Mouse (Mus musculus) macrophage (primary cell): ENCODE data around the gene Babam2. TPM values are rescaled to one million over a fixed set of nuclear protein-coding genes. Genes with fewer than 3 reads are reported as not detected.

Source experiments
- H3K27ac ChIP-seq: fragments of 350-480 bp; formaldehyde crosslinking; 2 replicates; pipeline ENCODE4 v1.9.0; 2021
- H3K36me3 ChIP-seq: fragments of 350-480 bp; formaldehyde crosslinking; 2 replicates; pipeline ENCODE4 v1.9.0; 2021; ENCODE audit errors: inconsistent target
- H3K4me3 ChIP-seq: fragments of 350-480 bp; formaldehyde crosslinking; 2 replicates; pipeline ENCODE4 v1.9.0; 2021; ENCODE audit errors: inconsistent target
- H3K79me2 ChIP-seq: fragments of 350-480 bp; formaldehyde crosslinking; 2 replicates; pipeline ENCODE4 v1.9.0; 2021; ENCODE audit errors: inconsistent target
- WGBS: methylation state at CpG from one replicate; pipeline ENCODE4 v1.1.7; 2026; ENCODE audit warnings: inconsistent platforms; ENCODE audit not compliant: missing documents; 5-methylcytosine and 5-hydroxymethylcytosine counted together
- polyA plus RNA-seq: library from polyadenylated mRNA; stranded (reverse); fragments of 250-400 nt; gene quantifications from 3 replicates; pipeline ENCODE4 v1.2.4, GENCODE M21; 2018; ENCODE audit warnings: inconsistent platforms

Gene Babam2
- polyA plus RNA-seq, 1 experiment from 2014 or later, result 78.4 TPM

DNA sequence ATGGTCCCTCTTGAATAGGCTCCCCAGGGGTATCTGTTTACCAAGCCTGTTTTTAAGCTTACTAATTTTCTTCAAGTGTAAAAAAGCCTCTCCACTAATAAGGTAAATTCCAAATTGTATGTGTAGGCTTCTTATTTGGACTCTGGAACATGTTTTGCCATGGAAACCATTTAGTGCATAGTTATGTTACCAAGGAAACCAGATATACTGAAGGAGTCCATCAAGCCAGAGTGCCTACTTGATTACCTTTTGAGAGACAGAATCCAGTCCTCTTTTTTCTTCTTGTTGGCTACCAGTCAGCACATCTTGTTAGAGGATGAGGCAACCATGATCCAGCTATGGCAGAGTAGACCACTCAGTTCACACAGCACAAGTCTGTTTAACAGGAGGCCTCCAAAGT lies 222.6 kb downstream of the Babam2 start:
- Histone ChIP-seq H3K4me3 (no peak overlapping the region), H3K27ac (no peak overlapping the region), H3K36me3 (no peaks in the 10 kb centered on the region)

DNA sequence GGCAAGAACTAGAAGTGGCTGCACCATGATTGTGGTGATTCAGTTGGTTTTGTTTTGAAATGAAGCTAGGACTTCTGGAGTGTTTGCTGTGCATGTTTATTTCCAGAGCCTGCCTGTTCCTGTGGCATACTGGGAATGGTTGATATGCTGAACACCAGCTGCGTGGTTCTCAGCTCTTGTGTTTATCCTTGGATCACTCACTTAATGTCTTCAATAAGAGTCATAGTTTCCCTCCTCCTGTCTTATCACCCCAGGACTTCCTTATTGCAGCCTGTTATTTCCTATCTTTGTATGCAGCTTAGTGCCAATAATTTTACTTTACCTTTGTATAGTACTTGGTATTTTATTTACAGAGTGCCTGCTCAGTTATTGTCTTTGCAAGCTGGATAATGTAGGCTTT lies 223.4 kb downstream of the Babam2 start:
- Histone ChIP-seq H3K36me3 (no peaks in the 10 kb centered on the region), H3K27ac (no peak overlapping the region)
- WGBS, result 93% methylated on average over 1 of the region's 1 CpGs

More for the DNA sequence above, 222.6 kb downstream of the Babam2 start:
- no peaks in the 10 kb centered on the region for H3K79me2 ChIP-seq

DNA sequence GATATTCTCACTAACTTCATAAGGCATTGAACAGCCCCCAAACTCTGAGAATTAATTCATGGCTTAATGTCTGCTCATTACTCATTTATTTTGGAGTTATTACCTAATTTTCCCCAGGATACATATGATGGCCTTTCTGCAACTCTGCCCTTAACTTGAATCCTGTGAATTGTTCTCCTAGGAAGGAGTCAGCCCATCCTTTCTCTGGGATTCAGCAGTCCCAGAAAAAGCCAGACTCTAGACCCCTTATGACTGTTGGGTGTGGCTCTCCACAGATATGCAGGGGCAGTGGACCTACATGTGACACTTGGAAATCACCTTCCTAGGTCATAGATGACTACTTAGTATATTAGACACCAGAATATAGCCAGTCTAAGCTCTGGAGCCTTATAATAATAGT lies 226.6 kb downstream of the Babam2 start:
- Histone ChIP-seq H3K27ac (no peak overlapping the region), H3K36me3 (no peaks in the 10 kb centered on the region), H3K79me2 (no peaks in the 10 kb centered on the region), H3K4me3 (no peak overlapping the region)

More for the DNA sequence above, 223.4 kb downstream of the Babam2 start:
- H3K79me2 ChIP-seq, result no peaks in the 10 kb centered on the region
- no peak overlapping the region for H3K4me3 ChIP-seq

DNA sequence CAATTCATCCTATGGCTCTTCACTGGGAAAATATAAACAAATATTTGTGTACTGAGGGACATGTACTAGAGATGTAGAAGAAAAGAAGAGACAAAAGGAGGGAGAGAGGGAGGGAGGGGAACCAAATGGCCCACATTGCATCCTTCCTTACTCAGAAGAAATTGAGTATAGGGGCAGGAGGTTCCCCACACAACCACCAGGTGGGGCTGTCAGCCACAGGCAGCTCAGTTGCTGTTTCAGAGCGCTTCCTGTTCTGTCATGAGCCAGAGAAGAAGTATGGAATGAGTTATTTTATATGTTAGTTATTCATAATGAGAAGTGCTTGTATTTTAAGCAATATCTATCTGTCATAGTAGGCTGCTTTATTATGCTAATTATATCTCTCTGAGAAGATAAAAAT lies 229.1 kb downstream of the Babam2 start:
- Histone ChIP-seq H3K79me2 (no peaks in the 10 kb centered on the region), H3K27ac (no peak overlapping the region), H3K36me3 (no peaks in the 10 kb centered on the region), H3K4me3 (no peak overlapping the region)
- no CpG with 5 or more reads among the region's 1 CpGs for WGBS

DNA sequence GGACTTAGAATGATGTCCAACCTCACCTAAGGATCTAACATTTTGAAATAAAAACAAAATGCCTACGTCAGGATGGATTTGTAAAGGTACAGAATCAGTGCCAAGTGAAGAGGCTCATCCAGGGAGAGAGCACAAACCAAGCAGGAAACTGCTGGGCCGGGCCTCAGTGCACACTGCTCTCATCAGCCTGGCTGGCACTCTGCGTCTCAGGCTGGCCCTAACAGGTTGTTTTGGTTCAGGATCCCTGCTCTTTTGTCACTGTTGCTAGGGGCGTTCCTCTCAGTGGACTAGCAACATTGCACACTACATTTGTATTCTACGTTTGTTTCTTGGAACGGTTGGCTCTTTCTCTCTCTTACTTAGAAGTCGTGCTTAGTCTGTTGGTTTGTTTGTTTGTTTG lies 231.5 kb downstream of the Babam2 start:
- H3K27ac ChIP-seq, result no peak overlapping the region
- no peaks in the 10 kb centered on the region for H3K79me2 ChIP-seq
- H3K4me3 ChIP-seq, result no peak overlapping the region
- H3K36me3 ChIP-seq, result no peaks in the 10 kb centered on the region
- 98% methylated on average over 7 of the region's 7 CpGs for WGBS

DNA sequence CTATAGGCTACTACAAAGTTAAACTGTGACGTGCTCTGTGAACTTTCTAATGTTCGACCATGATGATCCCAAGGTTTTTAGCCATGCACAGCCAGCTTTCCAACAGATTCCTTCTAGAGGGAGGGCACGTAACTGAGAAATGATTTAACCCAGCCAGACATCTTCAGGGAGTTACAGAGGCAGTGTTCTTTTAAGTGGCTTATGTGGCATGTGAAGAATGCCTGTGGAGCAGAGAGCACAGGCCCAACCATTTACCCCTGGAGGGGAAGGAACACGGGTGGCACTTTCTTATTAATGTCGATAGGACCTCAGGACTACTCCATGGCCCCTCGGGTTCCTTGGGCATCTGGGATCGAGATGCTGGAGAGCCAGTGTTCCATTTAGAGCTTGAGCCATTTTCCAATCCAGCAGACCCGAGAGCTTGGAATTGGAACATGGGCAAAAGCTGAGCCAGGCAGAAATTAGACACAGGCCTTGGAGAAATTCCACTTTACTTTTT lies 233.7 kb downstream of the Babam2 start:
- Histone ChIP-seq H3K79me2 (no peaks in the 10 kb centered on the region), H3K4me3 (no peak overlapping the region), H3K36me3 (no peaks in the 10 kb centered on the region), H3K27ac (no peak overlapping the region)
- 98% methylated on average over 8 of the region's 8 CpGs for WGBS

DNA sequence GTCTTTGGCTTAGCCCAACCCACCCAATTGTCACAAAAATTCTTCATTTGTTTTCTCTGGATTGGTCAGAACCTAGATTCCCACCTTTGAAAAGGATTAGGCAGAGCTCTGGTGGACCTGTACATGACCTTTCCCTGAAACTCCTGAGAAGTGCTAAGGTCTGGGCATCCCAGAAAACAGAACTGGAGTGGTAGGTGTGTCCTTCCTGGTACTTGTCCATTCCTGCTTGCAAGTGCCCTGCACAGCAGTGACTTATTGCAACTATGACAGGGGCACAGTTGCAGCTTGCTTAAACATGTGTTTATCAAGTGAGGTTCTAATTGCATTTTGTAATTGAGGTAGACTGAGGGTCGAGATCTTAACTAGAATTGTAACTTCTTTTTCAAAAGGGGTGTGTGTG lies 234.2 kb downstream of the Babam2 start:
- no peak overlapping the region for H3K27ac ChIP-seq
- no peaks in the 10 kb centered on the region for H3K36me3 ChIP-seq
- 100% methylated on average over 1 of the region's 1 CpGs for WGBS
- no peaks in the 10 kb centered on the region for H3K79me2 ChIP-seq
- no peak overlapping the region for H3K4me3 ChIP-seq

DNA sequence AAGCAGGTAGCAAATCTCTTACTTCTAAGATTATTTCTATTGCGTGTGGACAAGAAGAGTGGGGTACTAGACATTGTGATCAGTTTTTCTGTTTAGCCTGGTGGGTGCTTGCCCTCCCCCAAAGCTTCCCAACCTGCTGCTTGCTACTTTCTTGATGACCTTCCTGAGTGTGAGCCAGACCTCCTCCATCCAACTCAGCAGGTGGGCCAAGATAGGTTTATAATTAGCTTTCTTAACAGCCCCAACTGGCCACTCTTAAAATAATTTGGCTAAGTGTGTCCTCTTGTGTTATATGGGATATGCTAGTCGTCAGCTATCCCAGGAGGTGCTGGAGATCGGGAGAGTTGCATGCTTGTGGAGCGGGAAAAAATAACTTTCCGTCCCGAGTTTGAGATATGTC lies 235.8 kb downstream of the Babam2 start:
- 92% methylated on average over 6 of the region's 6 CpGs for WGBS
- no peaks in the 10 kb centered on the region for H3K79me2 ChIP-seq
- no peak overlapping the region for H3K27ac ChIP-seq
- H3K36me3 ChIP-seq, result no peaks in the 10 kb centered on the region
- no peak overlapping the region for H3K4me3 ChIP-seq

DNA sequence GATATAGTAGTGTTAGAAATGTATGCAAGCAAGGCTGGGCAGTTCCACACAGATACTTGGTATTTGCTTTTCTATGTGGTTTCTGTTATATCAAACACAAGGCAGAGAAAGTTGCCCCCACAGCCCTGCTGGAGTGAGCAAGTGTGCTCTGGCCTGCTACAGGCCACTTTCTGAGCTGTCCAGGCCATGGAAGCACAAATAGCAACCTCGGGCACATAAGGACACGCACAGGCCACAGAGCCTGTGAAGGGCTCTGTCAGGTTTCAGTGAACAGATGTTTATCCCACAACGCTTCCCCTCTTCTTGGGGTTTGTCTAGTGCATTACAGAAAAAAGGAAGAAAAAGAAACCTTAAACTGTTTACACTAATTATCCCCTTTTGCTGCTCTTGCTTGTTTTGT lies 236.9 kb downstream of the Babam2 start:
- no peak overlapping the region for H3K4me3 ChIP-seq
- H3K36me3 ChIP-seq, result no peaks in the 10 kb centered on the region
- H3K27ac ChIP-seq, result no peak overlapping the region
- H3K79me2 ChIP-seq, result no peaks in the 10 kb centered on the region
- WGBS, result 46% methylated on average over 3 of the region's 3 CpGs

DNA sequence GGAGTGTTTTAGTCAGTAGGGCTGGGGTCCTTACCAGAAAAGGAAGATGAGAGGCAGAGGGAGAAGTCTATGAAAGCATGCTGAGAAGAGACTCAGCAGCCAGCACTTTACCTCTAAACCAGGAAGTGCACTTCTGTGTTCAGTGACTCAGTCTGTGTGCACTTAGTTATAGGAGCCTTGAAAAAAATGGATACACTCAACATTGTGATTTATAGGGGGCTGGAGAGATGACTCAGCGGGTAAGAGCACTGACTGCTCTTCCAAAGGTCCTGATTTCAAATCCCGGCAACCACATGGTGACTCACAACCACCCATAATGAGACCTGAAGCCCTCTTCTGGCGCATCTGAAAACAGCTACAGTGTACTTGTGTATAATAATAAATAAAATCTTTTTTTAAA lies 238.5 kb downstream of the Babam2 start:
- Histone ChIP-seq H3K27ac (no peak overlapping the region), H3K79me2 (no peaks in the 10 kb centered on the region), H3K4me3 (no peak overlapping the region), H3K36me3 (no peaks in the 10 kb centered on the region)
- 76% methylated on average over 3 of the region's 3 CpGs for WGBS

DNA sequence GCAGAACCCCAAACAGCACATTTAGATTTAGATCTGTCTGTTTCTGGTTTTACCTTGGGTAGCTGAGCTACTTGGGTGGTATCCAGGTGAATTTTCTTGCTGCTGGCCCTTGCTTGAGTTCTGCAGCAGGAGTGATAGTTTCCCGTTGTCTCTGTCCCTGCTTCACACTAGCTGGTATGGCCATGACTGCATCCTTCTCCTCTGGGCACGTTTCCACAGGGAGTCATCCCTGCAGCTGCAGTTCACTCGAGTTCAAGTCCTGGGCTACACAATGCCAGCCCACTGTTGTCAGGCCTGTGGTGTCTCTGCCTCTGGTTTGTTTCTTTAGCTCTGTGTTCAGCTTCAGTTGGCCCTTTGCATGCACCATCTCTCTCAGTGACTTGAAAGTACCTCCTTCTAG lies 239.0 kb downstream of the Babam2 start:
- no peaks in the 10 kb centered on the region for H3K79me2 ChIP-seq
- 92% methylated on average over 3 of the region's 3 CpGs for WGBS
- H3K4me3 ChIP-seq, result no peak overlapping the region
- no peak overlapping the region for H3K27ac ChIP-seq
- no peaks in the 10 kb centered on the region for H3K36me3 ChIP-seq

DNA sequence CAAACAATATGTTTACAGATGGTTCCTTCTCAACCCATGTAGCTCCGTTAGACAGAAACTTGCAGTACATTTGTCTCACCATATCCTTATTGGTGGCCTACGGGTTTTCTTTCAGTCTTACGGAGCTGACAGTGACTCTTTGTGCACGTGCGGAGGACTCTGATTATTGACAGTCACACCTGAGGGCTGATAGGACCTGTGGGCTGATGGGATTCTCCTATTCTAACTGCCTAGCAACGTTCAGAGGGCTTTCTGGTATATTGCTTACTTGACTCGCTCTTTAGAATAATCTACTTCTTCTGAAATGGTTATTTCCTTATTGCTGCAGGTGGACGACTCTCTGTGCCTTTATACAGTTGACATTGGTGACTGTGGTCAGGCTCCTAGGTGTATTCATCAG lies 243.4 kb downstream of the Babam2 start:
- H3K4me3 ChIP-seq, result no peak overlapping the region
- H3K36me3 ChIP-seq, result no peaks in the 10 kb centered on the region
- 98% methylated on average over 8 of the region's 8 CpGs for WGBS
- no peaks in the 10 kb centered on the region for H3K79me2 ChIP-seq
- no peak overlapping the region for H3K27ac ChIP-seq

DNA sequence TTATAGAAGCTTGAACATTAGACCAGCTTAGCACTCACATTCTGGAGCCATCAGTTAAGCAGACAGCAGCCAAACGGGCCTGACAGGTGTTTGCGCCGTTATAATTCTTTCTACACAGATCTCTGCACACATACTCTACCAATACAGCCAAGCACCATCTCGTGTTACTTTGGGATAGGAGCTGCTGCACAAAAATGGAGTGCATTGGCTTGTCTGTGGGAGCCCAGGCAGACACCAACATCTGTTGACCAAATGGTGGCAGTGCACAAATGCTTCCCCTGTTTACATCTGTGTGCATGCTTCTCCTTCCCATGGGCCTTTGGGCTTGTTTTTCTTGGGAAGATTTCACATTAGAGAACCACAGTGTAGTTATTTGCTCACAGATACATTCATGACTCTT lies 249.7 kb downstream of the Babam2 start:
- Histone ChIP-seq H3K36me3 (no peaks in the 10 kb centered on the region), H3K27ac (no peak overlapping the region), H3K4me3 (no peak overlapping the region), H3K79me2 (no peaks in the 10 kb centered on the region)
- WGBS, result 80% methylated on average over 4 of the region's 4 CpGs

DNA sequence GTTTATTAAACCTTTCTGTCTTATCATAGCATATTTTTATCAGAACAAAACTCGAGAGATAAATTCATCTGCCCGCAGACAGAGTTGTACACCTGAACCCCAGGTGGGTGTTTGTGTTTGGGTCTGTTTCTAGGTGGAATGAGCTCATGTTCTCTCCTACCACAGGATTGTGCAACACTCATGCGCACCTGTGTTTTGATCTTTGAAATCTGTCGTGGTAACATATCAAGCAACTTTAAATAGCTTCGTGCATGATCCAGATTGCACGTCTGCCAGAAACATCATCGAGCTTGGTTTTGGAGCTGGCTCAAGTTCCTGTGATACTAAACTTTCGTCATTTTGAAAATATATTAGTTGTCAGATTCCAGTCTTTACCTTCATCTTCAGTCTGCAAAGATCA lies 251.9 kb downstream of the Babam2 start:
- Histone ChIP-seq H3K79me2 (no peaks in the 10 kb centered on the region), H3K4me3 (no peak overlapping the region), H3K36me3 (no peaks in the 10 kb centered on the region), H3K27ac (no peak overlapping the region)
- 85% methylated on average over 8 of the region's 8 CpGs for WGBS

DNA sequence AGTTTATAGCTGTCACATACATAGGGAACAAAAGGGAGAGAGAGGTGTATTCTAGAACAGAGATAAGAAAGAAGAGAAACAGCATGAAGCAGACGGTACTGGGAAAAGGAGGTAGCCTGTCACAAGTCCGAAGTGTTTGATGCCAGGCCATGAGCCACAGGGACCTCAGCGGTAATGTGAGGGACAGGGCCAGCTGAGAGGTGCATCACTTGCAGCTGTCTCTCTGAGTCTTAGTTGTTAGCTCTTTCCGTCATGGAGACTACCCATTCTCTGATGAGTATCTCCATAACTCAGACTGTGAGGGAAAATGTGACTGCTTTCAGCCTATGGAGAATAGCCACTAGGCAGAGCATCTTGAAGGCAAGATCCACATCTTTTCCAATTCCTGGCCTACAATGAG lies 253.0 kb downstream of the Babam2 start:
- 93% methylated on average over 4 of the region's 4 CpGs for WGBS
- H3K27ac ChIP-seq, result no peak overlapping the region
- H3K4me3 ChIP-seq, result no peak overlapping the region
- H3K36me3 ChIP-seq, result no peaks in the 10 kb centered on the region
- H3K79me2 ChIP-seq, result no peaks in the 10 kb centered on the region

DNA sequence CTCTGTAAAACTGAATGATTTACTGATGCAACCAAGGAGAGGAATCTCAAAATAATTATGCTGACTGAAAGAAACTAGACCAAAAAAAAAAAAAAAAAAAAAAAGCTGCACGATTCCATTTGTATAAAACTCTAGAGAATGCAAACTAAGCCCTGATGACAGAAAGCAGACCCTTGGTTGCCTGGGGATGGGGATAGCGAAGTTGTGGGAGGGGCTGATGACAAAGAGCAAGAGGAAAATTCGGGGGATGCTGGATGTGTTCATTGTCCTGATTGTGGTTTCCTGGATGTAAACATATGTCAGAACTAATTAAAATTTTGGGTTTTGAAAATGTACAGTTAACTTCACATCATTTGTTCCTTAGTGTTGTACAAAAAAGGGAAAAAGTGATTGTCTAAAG lies 257.7 kb downstream of the Babam2 start:
- H3K36me3 ChIP-seq, result no peaks in the 10 kb centered on the region
- 92% methylated on average over 3 of the region's 3 CpGs for WGBS
- no peak overlapping the region for H3K4me3 ChIP-seq
- H3K79me2 ChIP-seq, result no peaks in the 10 kb centered on the region
- no peak overlapping the region for H3K27ac ChIP-seq
